Mouse (Mus musculus) brain, embryonic 14.5 days (tissue): Measurements from ENCODE around the gene Ccdc83. TPM values are rescaled to one million over a fixed set of nuclear protein-coding genes. Genes with fewer than 3 reads are reported as not detected.

Experiments used
- DNase-seq: peaks from one replicate; pipeline ENCODE4 v3.0.0-alpha.2; 2011; ENCODE audit warnings: low read depth
- CTCF ChIP-seq: fragments of 200-500 bp; IDR thresholded peaks from 2 replicates; pipeline ENCODE4 v1.5.1; 2012; ENCODE audit warnings: inconsistent platforms, mild to moderate bottlenecking, moderate library complexity, borderline replicate concordance; ENCODE audit not compliant: insufficient read depth, insufficient read length; ENCODE audit errors: extremely low read depth
- POLR2A ChIP-seq: fragments of 200-500 bp; IDR thresholded peaks from 2 replicates; pipeline ENCODE4 v1.6.1; 2012; ENCODE audit warnings: mild to moderate bottlenecking, inconsistent platforms, borderline replicate concordance; ENCODE audit not compliant: poor library complexity, insufficient read depth, insufficient read length, severe bottlenecking; ENCODE audit errors: extremely low read depth
- polyA plus RNA-seq: library from polyadenylated mRNA; depleted of rRNA; stranded (reverse); fragments of >200 nt; gene quantifications from 2 replicates; pipeline ENCODE4 v1.2.3, GENCODE M21; 2012

The Ccdc83 gene
- polyA plus RNA-seq, 1 experiment: not detected

DNA sequence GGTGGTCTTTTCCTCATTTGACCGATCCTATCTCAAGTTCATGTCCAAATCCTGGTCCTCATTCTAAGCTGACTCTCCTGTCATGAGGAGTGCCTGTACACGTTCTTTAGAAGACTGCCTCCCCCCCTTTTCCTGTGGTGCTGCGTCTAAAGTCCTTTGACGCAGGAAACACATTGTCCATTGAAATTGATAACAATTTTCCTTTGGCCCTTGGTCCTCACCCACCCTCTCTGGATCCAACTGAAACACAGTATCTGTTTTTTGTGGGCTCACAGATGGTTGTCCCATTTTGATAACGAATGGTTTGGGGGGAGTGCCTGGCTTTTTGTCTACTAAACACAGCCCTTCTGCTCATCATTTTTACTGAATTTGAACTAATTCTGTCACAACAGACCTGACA lies 21.9 kb downstream of the Ccdc83 start:
- DNase-seq: no peak
- no peak for TF ChIP-seq POLR2A
- TF ChIP-seq CTCF: no peak

DNA sequence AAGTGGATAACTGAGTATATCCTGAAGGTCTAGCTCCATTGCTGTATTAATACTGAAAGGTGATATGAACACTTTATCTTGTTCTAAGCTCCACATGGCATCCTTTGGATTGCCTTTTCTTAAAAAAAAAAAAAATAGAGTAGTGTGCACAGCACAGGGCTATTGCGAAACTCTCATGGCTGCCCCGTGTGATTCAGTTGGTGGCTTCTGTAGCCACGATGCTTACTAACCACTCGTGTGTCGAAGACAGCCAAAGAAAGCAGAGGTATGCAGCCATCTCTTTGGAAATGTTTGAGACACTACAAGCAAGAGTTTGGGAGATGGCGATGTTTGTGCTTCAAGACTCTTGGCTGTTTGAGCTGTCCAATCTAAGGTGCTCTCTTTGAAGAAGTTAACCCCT lies 22.4 kb downstream of the Ccdc83 start:
- TF ChIP-seq POLR2A (no peak), CTCF (no peak)
- no peak for DNase-seq

DNA sequence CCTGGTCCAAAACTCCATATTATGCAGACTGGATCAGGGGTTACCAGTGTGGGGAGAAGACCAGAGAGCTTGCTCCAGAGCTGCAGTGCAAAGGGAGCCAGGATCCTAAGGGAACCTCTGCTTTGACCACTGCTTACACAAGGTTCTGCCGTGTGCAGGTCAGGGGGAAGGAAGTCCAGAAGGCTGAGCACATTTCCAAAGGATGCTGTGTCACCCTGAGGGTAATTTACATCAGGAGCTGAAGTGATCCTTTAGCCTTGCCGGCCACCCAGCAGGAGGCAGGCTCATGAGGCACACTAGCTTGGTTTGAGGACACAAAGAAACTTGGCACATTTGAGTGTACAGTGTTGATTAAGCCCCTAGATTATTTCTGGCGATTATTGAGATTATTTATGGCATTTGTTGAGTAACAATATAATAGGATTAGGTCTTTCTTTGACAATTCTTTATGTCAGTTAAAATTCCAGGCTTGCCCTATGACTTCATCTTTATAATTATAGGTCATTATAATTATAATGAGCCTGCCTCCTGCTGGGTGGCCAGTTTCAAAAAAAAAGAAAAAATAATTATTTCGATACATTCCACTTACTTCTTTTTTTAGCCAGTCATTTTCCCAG lies 29.2 kb downstream of the Ccdc83 start:
- DNase-seq: peak; percentile 19
- no peak for TF ChIP-seq CTCF
- TF ChIP-seq POLR2A: no peak

GRCm38 (mm10) chr7:90233921-90234320 lies 31.7 kb downstream of the Ccdc83 start:
- no peak for TF ChIP-seq POLR2A
- TF ChIP-seq CTCF: no peak
- DNase-seq: no peak

- TF ChIP-seq CTCF (no peak), POLR2A (no peak)
- DNase-seq: no peak
Measured at GRCm38 (mm10) chr7:90231431-90231830, 34.1 kb downstream of the Ccdc83 start.

DNA sequence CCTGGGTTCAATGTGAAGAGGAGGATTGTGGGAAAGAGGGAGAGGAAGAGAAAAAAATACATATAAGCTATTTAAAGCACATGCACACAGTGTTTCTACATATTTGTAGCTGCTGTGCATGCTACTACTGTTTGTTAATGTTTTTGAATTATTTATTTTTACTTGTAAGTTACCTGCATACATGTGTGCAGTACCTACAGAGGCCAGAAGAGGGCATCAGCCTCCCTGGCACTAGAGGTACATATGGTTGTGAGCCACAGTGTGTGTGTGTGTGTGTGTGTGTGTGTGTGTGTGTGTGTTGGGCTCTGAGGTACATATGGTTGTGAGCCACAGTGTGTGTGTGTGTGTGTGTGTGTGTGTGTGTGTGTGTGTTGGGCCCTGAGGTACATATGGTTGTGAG lies 36.7 kb downstream of the Ccdc83 start:
- peak; percentile 30; the same call in 1 of the 2 replicates for TF ChIP-seq CTCF
- peak; percentile 24 for DNase-seq

DNA sequence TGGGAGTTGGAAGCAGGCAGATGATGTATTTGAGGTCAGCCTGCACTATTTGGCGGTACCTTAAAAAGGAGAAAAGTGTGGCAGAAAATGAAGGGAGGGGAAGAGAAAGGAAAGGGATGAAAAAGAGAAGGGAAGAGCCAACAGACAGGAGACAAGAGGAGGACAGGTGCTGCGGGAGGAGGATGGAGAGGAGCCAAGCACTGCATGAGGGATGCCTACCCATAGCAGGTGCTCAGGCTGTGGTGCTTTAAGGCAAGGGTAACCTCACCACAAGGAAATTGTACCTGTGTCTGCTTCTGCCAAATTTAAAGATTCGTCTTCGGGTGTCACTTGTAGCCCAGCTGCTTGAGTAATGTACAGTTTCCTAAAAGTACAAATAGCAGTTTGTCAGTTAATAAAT lies 37.5 kb downstream of the Ccdc83 start:
- TF ChIP-seq POLR2A (no peak), CTCF (no peak)
- no peak for DNase-seq

- TF ChIP-seq CTCF (no peak), POLR2A (no peak)
Measured at GRCm38 (mm10) chr7:90221487-90221886, 44.1 kb downstream of the Ccdc83 start.

DNA sequence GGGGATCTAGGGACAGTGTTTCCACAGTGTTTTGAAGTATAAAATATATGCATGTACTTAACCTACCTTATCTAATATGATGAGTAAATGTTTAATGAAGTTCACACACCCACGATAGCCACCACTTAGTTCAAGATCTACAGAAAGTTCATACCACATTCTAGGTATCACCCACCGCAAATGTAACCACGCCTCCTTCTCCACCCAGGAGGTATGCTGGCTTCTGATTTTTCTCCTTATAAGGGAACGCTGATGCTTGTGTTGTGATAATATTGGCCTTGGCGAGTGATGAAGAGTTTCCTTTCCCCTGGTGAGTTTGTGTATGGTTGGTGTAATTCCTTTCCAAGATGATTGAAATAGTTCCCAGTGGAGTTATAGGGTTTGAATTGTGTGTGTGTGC lies 47.5 kb downstream of the Ccdc83 start:
- no peak for DNase-seq

More at GRCm38 (mm10) chr7:90221487-90221886, 44.1 kb downstream of the Ccdc83 start:
- no peak for DNase-seq

GRCm38 (mm10) chr7:90216511-90216910 lies 49.1 kb downstream of the Ccdc83 start:
- DNase-seq: peak; percentile 69
- no peak for TF ChIP-seq POLR2A
- no peak for TF ChIP-seq CTCF

More for the DNA sequence above, 47.5 kb downstream of the Ccdc83 start:
- no peak for TF ChIP-seq CTCF
- TF ChIP-seq POLR2A: no peak

- DNase-seq: no peak
- TF ChIP-seq CTCF (no peak), POLR2A (no peak)
Measured at GRCm38 (mm10) chr7:90210947-90211346, 54.6 kb downstream of the Ccdc83 start.

GRCm38 (mm10) chr7:90210116-90210515 lies 55.5 kb downstream of the Ccdc83 start:
- DNase-seq: no peak
- TF ChIP-seq POLR2A (no peak), CTCF (no peak)
